Mouse (Mus musculus): ENCODE measurements around the gene Iyd. TPM values are rescaled to one million over a fixed set of nuclear protein-coding genes. Genes with fewer than 3 reads are reported as not detected.

Iyd gene
- polyA plus RNA-seq, 1 experiment from 2014 or later, result 0.52 TPM

DNA sequence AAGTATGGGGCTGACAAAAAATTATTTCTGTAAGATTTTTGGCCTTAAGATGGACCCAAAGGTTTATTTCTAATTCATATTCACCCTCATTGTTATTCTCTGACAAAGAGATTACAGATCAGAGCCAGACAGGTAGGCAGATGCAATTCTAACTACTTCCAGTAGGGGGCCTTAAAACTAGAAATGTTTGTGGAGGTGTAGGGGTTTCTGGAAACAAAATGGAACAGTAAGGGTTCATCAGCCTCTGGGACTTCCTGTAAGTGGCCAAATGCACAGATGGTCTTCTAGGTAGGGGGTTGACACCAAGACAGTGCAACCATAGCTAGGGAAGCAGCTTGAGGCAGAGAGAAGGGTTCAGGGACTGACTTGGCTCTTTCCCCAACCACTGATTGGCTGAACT is 22.1 kb downstream of the Iyd start:
- Histone ChIP-seq H3K27ac (ENCODE audit: low read depth, low read length) (no peak overlapping the region), H3K9me3 (replicated peaks; ENCODE audit: control insufficient read depth, low read length) (no peaks in the 10 kb centered on the region), H3K36me3 (ENCODE audit: control insufficient read depth, insufficient read depth, low read length) (no peaks in the 10 kb centered on the region), H3K9ac (ENCODE audit: low read depth, low read length) (no peak overlapping the region), H3K4me1 (ENCODE audit: control insufficient read depth, insufficient read depth, low read length) (peaks cover 6% of the 10 kb centered on the region; the same call in 1 of the 2 replicates), H3K4me2 (no peak overlapping the region), H3K27me3 (ENCODE audit: control insufficient read depth, insufficient read depth, low read length) (no peaks in the 10 kb centered on the region), H3K4me3 (ENCODE audit: low read depth, low read length) (no peak overlapping the region)
- no peak for ATAC-seq (replicated peaks; ENCODE audit: insufficient number of reproducible peaks, low FRiP score, low TSS enrichment)

DNA sequence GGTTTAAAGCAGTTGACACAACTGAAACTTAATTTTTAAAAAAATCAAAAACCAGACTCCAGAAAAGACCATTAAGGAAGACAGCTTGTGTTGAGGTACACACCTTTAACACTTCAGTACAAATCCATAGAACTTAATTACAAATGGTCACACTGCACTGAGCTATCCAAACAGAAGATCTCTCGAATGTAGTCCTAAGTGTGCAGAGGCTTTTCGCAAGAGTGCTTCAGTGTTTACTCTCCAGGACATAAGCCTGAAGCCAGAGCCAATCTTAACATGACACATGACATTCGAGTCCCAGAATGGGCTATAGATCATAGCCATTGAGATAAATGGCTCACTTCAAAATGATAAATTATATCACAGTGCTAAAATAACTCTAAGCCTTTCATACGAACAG is 25.1 kb downstream of the Iyd start:
- Histone ChIP-seq H3K4me3 (ENCODE audit: low read depth, low read length) (no peak overlapping the region), H3K4me2 (no peak overlapping the region), H3K36me3 (ENCODE audit: control insufficient read depth, insufficient read depth, low read length) (no peaks in the 10 kb centered on the region), H3K4me1 (ENCODE audit: control insufficient read depth, insufficient read depth, low read length) (peaks cover 6% of the 10 kb centered on the region; the same call in 1 of the 2 replicates), H3K9ac (ENCODE audit: low read depth, low read length) (no peak overlapping the region), H3K27ac (ENCODE audit: low read depth, low read length) (no peak overlapping the region), H3K9me3 (replicated peaks; ENCODE audit: control insufficient read depth, low read length) (no peaks in the 10 kb centered on the region), H3K27me3 (ENCODE audit: control insufficient read depth, insufficient read depth, low read length) (no peaks in the 10 kb centered on the region)
- WGBS (ENCODE audit: insufficient replicate concordance), result 69% methylated on average over 4 of the region's 4 CpGs
- no peak for ATAC-seq (replicated peaks; ENCODE audit: insufficient number of reproducible peaks, low FRiP score, low TSS enrichment)

DNA sequence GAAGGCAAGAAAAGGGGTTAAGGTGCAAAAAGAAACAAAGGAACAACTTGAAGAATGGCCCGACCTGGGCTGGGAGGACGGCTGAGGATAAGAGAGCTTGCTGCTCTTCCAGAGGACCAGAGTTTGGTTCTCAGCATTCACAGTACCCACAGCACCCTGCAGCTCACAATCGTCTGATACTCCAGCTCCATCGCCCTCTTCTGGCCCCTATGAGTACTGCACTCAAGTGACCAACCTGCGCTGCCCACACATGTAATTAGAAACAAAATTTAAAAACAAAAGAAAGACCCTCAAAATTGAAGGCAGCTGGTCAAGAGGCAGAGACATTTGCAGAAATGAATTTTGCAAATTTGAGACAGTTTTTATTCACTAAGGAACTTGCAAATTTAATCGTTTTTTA is 27.8 kb downstream of the Iyd start:
- Histone ChIP-seq H3K9ac (ENCODE audit: low read depth, low read length) (no peak overlapping the region), H3K4me2 (no peak overlapping the region), H3K27ac (ENCODE audit: low read depth, low read length) (no peak overlapping the region), H3K4me3 (ENCODE audit: low read depth, low read length) (no peak overlapping the region), H3K9me3 (replicated peaks; ENCODE audit: control insufficient read depth, low read length) (no peaks in the 10 kb centered on the region), H3K36me3 (ENCODE audit: control insufficient read depth, insufficient read depth, low read length) (no peaks in the 10 kb centered on the region), H3K27me3 (ENCODE audit: control insufficient read depth, insufficient read depth, low read length) (no peaks in the 10 kb centered on the region), H3K4me1 (ENCODE audit: control insufficient read depth, insufficient read depth, low read length) (peaks cover 6% of the 10 kb centered on the region; the same call in 1 of the 2 replicates)
- ATAC-seq (replicated peaks; ENCODE audit: insufficient number of reproducible peaks, low FRiP score, low TSS enrichment), result no peak
- 63% methylated on average over 6 of the region's 6 CpGs for WGBS (ENCODE audit: insufficient replicate concordance)

DNA sequence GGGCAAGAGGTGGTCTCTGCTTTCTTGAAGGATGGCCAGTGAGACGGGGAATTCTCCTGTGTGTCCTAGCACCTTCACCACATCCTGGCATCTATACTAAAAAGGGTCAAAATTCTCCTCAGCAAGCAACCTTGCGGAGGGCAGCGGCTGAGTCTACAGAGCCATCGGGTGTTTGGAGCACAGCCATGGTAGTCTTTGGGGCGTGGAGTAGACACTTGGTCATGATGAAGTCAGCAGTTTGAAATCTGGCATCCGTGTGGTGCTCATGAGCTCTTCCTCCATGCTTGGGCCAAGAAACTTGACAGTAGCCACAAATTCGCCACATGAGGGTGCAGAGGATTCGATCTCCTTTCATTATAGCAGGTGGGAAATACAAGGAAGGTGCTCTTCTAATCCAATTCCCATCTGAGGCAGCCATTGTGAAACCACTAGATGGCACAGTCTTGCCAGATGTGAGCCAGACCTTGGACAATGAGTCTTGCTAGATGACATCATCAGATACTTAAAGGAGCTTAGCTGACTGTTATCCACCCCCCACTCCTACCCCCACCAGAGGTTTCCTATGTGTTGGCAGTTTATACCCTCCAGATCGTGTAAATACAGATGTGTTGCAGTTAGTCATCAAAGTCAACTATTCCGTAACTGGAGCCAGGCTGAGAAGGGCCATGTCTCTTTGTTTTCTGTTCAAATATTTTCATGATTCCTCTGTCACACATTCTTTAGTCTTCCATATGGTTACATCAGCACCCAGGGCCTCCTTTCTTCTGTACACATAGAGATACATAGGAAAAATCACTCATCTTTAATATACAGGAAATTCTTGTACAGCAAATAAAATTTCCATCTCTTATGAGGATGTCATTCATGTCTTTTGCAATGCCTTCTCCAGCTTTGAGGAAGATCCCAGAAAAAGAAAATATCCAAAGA is 32.9 kb downstream of the Iyd start:
- WGBS (ENCODE audit: insufficient replicate concordance), result 64% methylated on average over 10 of the region's 10 CpGs
- no peak overlapping the region for H3K4me2 ChIP-seq
- H3K27ac ChIP-seq (ENCODE audit: low read depth, low read length), result no peak overlapping the region
- no peak overlapping the region for H3K9ac ChIP-seq (ENCODE audit: low read depth, low read length)
- no peak overlapping the region for H3K4me3 ChIP-seq (ENCODE audit: low read depth, low read length)
- peak; percentile 46; the same call in 1 of the 2 replicates for ATAC-seq (replicated peaks; ENCODE audit: insufficient number of reproducible peaks, low FRiP score, low TSS enrichment)
- H3K4me1 ChIP-seq (ENCODE audit: control insufficient read depth, insufficient read depth, low read length), result no peaks in the 10 kb centered on the region
- no peaks in the 10 kb centered on the region for H3K36me3 ChIP-seq (ENCODE audit: control insufficient read depth, insufficient read depth, low read length)
- no peaks in the 10 kb centered on the region for H3K9me3 ChIP-seq (replicated peaks; ENCODE audit: control insufficient read depth, low read length)
- H3K27me3 ChIP-seq (ENCODE audit: control insufficient read depth, insufficient read depth, low read length), result no peaks in the 10 kb centered on the region

DNA sequence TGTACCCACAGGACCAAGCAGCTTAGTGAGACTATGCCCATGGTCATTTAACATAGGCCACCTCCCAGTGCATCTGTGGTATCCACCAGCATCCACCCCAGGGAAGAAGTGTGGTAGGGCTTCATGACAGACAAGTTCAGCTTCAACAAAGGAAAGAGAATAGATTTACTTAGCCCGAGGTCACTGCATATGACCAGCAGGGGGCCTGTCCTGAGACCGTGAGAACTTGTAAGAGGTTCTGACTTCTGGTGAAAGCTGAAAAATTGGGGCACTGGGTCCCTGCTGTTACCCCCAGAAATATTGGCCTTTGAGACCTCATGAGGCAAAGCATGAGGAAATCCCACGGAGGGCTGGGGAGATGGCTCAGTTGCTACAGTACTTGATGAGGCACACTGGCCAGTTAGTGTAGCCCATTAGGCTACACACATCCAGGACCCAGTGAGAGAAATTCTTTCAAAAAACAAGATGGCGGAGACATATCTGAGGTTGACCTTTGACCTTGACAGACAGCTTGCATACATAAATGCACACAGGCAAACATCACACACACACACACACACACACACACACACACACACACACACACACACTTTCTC is 34.0 kb downstream of the Iyd start:
- H3K27me3 ChIP-seq (ENCODE audit: control insufficient read depth, insufficient read depth, low read length), result no peaks in the 10 kb centered on the region
- no peaks in the 10 kb centered on the region for H3K4me1 ChIP-seq (ENCODE audit: control insufficient read depth, insufficient read depth, low read length)
- whole genome bisulfite sequencing (ENCODE audit: insufficient replicate concordance), result 74% methylated on average over 4 of the region's 4 CpGs
- no peak for ATAC-seq (replicated peaks; ENCODE audit: insufficient number of reproducible peaks, low FRiP score, low TSS enrichment)
- H3K4me2 ChIP-seq, result no peak overlapping the region
- no peak overlapping the region for H3K4me3 ChIP-seq (ENCODE audit: low read depth, low read length)
- no peaks in the 10 kb centered on the region for H3K36me3 ChIP-seq (ENCODE audit: control insufficient read depth, insufficient read depth, low read length)
- no peak overlapping the region for H3K27ac ChIP-seq (ENCODE audit: low read depth, low read length)
- no peaks in the 10 kb centered on the region for H3K9me3 ChIP-seq (replicated peaks; ENCODE audit: control insufficient read depth, low read length)
- H3K9ac ChIP-seq (ENCODE audit: low read depth, low read length), result no peak overlapping the region

DNA sequence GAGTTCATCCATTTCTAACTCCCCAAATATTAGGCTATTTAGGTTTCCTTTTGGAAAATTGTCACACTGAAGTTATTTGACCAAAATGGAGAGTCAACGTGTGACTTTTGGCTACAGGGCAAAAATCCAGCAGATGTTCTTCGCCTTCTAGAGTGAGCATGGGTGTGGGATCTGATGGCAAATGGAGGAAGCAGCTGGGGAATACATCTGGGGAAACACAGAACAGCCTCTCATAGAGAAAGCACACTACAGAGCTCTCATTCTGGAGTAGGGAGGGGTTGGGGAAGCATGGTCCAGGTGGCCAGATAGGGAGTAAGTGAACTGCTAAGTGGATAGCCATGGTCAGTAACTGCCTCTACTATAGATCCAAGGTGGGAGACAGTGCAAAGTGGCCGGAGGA is 50.6 kb downstream of the Iyd start:
- 71% methylated on average over 3 of the region's 3 CpGs for WGBS (ENCODE audit: insufficient replicate concordance)

DNA sequence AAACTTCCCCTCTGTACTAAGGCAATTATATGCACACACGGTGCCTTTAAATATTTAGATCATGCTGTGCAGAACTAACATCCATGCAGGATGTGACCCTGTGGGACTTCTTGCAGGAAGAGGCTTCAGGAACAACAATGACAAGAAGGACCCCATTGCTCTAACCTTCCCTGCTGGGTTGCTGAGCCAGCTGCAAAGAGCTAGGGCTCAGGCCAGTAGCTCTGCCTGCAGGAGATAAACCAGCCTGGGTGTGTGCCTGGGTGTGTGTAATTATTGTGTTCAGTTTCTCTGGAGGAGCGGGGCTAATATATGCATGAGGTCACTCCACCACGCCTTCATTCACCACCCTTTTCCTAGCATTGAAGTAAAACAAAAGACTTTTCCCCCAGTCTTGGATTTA is 51.8 kb downstream of the Iyd start:
- Histone ChIP-seq H3K27ac (ENCODE audit: low read depth, low read length) (no peak overlapping the region), H3K9me3 (replicated peaks; ENCODE audit: control insufficient read depth, low read length) (no peaks in the 10 kb centered on the region), H3K36me3 (ENCODE audit: control insufficient read depth, insufficient read depth, low read length) (no peaks in the 10 kb centered on the region), H3K4me3 (ENCODE audit: low read depth, low read length) (no peak overlapping the region), H3K4me2 (no peak overlapping the region), H3K9ac (ENCODE audit: low read depth, low read length) (no peak overlapping the region), H3K4me1 (ENCODE audit: control insufficient read depth, insufficient read depth, low read length) (no peaks in the 10 kb centered on the region), H3K27me3 (ENCODE audit: control insufficient read depth, insufficient read depth, low read length) (no peaks in the 10 kb centered on the region)
- WGBS (ENCODE audit: insufficient replicate concordance), result 33% methylated on average over 3 of the region's 3 CpGs
- no peak for ATAC-seq (replicated peaks; ENCODE audit: insufficient number of reproducible peaks, low FRiP score, low TSS enrichment)

More for the DNA sequence above, 50.6 kb downstream of the Iyd start:
- no peaks in the 10 kb centered on the region for H3K36me3 ChIP-seq (ENCODE audit: control insufficient read depth, insufficient read depth, low read length)
- no peaks in the 10 kb centered on the region for H3K4me1 ChIP-seq (ENCODE audit: control insufficient read depth, insufficient read depth, low read length)
- H3K27me3 ChIP-seq (ENCODE audit: control insufficient read depth, insufficient read depth, low read length), result no peaks in the 10 kb centered on the region
- H3K9me3 ChIP-seq (replicated peaks; ENCODE audit: control insufficient read depth, low read length), result no peaks in the 10 kb centered on the region
- H3K4me2 ChIP-seq, result no peak overlapping the region
- H3K27ac ChIP-seq (ENCODE audit: low read depth, low read length), result no peak overlapping the region
- no peak overlapping the region for H3K4me3 ChIP-seq (ENCODE audit: low read depth, low read length)
- H3K9ac ChIP-seq (ENCODE audit: low read depth, low read length), result no peak overlapping the region
- no peak for ATAC-seq (replicated peaks; ENCODE audit: insufficient number of reproducible peaks, low FRiP score, low TSS enrichment)

DNA sequence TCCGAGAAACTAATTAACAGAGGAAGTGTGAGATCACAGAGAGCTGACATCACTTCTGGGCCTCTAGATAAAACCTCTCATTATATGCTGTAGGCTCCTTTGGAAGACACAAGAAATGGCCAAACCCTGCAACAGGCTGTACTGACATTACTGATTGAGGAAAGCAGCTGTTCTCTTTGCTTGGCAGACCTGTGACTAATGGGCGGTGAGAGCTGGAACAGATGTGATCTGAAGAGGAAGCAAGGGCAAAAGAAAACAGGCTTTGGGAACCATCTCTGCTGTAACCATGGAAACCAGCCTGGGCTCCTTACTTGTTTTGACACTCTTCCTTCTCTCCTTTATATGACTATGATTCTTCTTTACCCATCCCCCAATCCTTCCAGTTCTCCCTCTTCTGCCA is 56.7 kb downstream of the Iyd start:
- ATAC-seq (replicated peaks; ENCODE audit: insufficient number of reproducible peaks, low FRiP score, low TSS enrichment), result no peak
- no peak overlapping the region for H3K4me2 ChIP-seq
- no peak overlapping the region for H3K9ac ChIP-seq (ENCODE audit: low read depth, low read length)
- H3K4me1 ChIP-seq (ENCODE audit: control insufficient read depth, insufficient read depth, low read length), result no peaks in the 10 kb centered on the region
- no peaks in the 10 kb centered on the region for H3K36me3 ChIP-seq (ENCODE audit: control insufficient read depth, insufficient read depth, low read length)
- H3K4me3 ChIP-seq (ENCODE audit: low read depth, low read length), result no peak overlapping the region
- no peaks in the 10 kb centered on the region for H3K27me3 ChIP-seq (ENCODE audit: control insufficient read depth, insufficient read depth, low read length)
- H3K9me3 ChIP-seq (replicated peaks; ENCODE audit: control insufficient read depth, low read length), result peaks cover 3% of the 10 kb centered on the region
- 47% methylated on average over 2 of the region's 2 CpGs for WGBS (ENCODE audit: insufficient replicate concordance)
- no peak overlapping the region for H3K27ac ChIP-seq (ENCODE audit: low read depth, low read length)

Data from heart, embryonic 11.5 days (tissue).